Mouse (Mus musculus): ENCODE measurements around the gene Etv5.

GRCm38 (mm10) chr16:22395093-22395844 lies 44.2 kb downstream of the Etv5 start:
- no peak for TF ChIP-seq POLR2A (IDR thresholded peaks at IDR 0.05; ENCODE audit: low read depth, low read length)
- no peak for TF ChIP-seq CTCF (IDR thresholded peaks at IDR 0.05; ENCODE audit: borderline replicate concordance, insufficient read depth, low read length)

All from embryonic fibroblast, embryonic 13.5 days (primary cell).